Mouse (Mus musculus) granulocyte monocyte progenitor cell, adult 5-6 weeks (primary cell): ENCODE data around the gene Ddrgk1. TPM values are rescaled to one million over a fixed set of nuclear protein-coding genes. Genes with fewer than 3 reads are reported as not detected.

Source experiments
- ATAC-seq: replicated peaks from 2 replicates; pipeline ENCODE4 v1.8.0; 2016; ENCODE audit warnings: mild to moderate bottlenecking, moderate TSS enrichment, inconsistent platforms; ENCODE audit not compliant: poor library complexity, severe bottlenecking
- total RNA-seq, 2 experiments: library from RNA; stranded (forward) in 1 of 2; stranded (reverse) in 1 of 2; fragments of 200-712, 200-1000 nt in 1 of 2; fragments of >200 nt in 1 of 2; fragmentation: Nextera tagmentation in 1 of 2; gene quantifications; 2 replicates each; pipeline ENCODE4 v1.2.3; 2014 to 2017

Ddrgk1 gene
- total RNA-seq, 2 experiments from 2014 or later, result 50.3 to 86.3 TPM

DNA sequence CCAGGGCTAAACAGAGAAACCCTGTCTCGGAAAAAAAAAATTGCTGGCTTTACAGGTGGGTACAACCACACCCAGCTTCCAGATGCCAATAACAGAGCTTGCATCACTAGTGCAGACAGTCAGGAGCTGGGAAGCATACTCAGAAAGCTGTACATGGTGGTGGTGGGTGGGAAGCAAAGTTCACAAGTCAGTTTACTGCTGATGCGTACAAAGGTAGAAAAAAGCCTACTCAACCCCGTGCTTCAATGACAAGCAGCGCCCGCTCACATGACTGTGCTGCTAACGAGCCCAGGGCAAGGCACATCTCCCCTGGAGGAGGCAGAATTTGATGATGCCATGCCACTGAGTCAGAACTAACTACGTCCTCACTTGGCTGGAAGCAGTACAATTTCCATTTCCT is 45.5 kb downstream of the Ddrgk1 start:
- ATAC-seq, result no peak

- ATAC-seq, result no peak
These were observed 51.4 kb downstream of the Ddrgk1 start for GRCm38 (mm10) chr2:130613091-130613490.

Other genes with a start within 250 kb of the Ddrgk1 start
- 128 and 155 TPM in 2 replicates for gene Vps16, start 240.3 kb downstream of the Ddrgk1 start, total RNA-seq (2014; fragmentation: Nextera tagmentation)
- 129 and 167 TPM in 2 replicates for gene Vps16, start 240.3 kb downstream of the Ddrgk1 start, total RNA-seq (2017)
- 13.0 and 14.9 TPM in 2 replicates for gene Pced1a, start 240.0 kb downstream of the Ddrgk1 start, total RNA-seq (2014; fragmentation: Nextera tagmentation)
- 13.6 and 17.2 TPM in 2 replicates for gene Pced1a, start 240.0 kb downstream of the Ddrgk1 start, total RNA-seq (2017)
- gene Ptpra, start 214.4 kb downstream of the Ddrgk1 start, total RNA-seq (2014; fragmentation: Nextera tagmentation), result 68.9 and 76.2 TPM in 2 replicates
- gene Ptpra, start 214.4 kb downstream of the Ddrgk1 start, total RNA-seq (2017), result 118 and 138 TPM in 2 replicates
- 66.7 and 82.1 TPM in 2 replicates for gene Mrps26, start 100.9 kb downstream of the Ddrgk1 start, total RNA-seq (2014; fragmentation: Nextera tagmentation)
- 47.1 and 52.4 TPM in 2 replicates for gene Mrps26, start 100.9 kb downstream of the Ddrgk1 start, total RNA-seq (2017)
- not detected in 2 replicates for gene Oxt, start 88.5 kb downstream of the Ddrgk1 start, total RNA-seq (2014; fragmentation: Nextera tagmentation)
- not detected in 2 replicates for gene Oxt, start 88.5 kb downstream of the Ddrgk1 start, total RNA-seq (2017)
- gene Avp, start 82.1 kb downstream of the Ddrgk1 start, total RNA-seq (2014; fragmentation: Nextera tagmentation), result not detected in 2 replicates
- gene Avp, start 82.1 kb downstream of the Ddrgk1 start, total RNA-seq (2017), result not detected in 2 replicates
- 15.6 and 16.3 TPM in 2 replicates for gene Fastkd5, start 34.6 kb downstream of the Ddrgk1 start, total RNA-seq (2014; fragmentation: Nextera tagmentation)
- gene Fastkd5, start 34.6 kb downstream of the Ddrgk1 start, total RNA-seq (2017), result 17.1 and 19.3 TPM in 2 replicates
- gene Ubox5, start 34.6 kb downstream of the Ddrgk1 start, total RNA-seq (2014; fragmentation: Nextera tagmentation), result 7.0 and 9.3 TPM in 2 replicates
- gene Ubox5, start 34.6 kb downstream of the Ddrgk1 start, total RNA-seq (2017), result 5.9 and 10.0 TPM in 2 replicates
- 1.2 TPM in 1 of 2 replicates, not detected in the other for gene Lzts3, start 21.9 kb downstream of the Ddrgk1 start, total RNA-seq (2014; fragmentation: Nextera tagmentation)
- gene Lzts3, start 21.9 kb downstream of the Ddrgk1 start, total RNA-seq (2017), result 0.13 and 0.57 TPM in 2 replicates
- gene Itpa, start 3.0 kb upstream of the Ddrgk1 start, total RNA-seq (2014; fragmentation: Nextera tagmentation), result 80.5 and 90.4 TPM in 2 replicates
- gene Itpa, start 3.0 kb upstream of the Ddrgk1 start, total RNA-seq (2017), result 64.1 and 76.7 TPM in 2 replicates
- 0.32 and 5.7 TPM in 2 replicates for gene Slc4a11, start 32.9 kb upstream of the Ddrgk1 start, total RNA-seq (2014; fragmentation: Nextera tagmentation)
- gene Slc4a11, start 32.9 kb upstream of the Ddrgk1 start, total RNA-seq (2017), result 0.52 TPM in 1 of 2 replicates, not detected in the other
- gene 4930402H24Rik, start 241.7 kb upstream of the Ddrgk1 start, total RNA-seq (2014; fragmentation: Nextera tagmentation), result 10.5 and 19.0 TPM in 2 replicates
- 5.3 and 8.6 TPM in 2 replicates for gene 4930402H24Rik, start 241.7 kb upstream of the Ddrgk1 start, total RNA-seq (2017)
- 37.3 and 38.9 TPM in 2 replicates for gene Atrn, start 241.8 kb upstream of the Ddrgk1 start, total RNA-seq (2014; fragmentation: Nextera tagmentation)
- gene Atrn, start 241.8 kb upstream of the Ddrgk1 start, total RNA-seq (2017), result 37.7 and 37.8 TPM in 2 replicates